Mouse (Mus musculus): ENCODE data around the gene Cisd1.

- TF ChIP-seq CTCF (IDR thresholded peaks at IDR 0.05; ENCODE audit: borderline replicate concordance, insufficient read depth, low read length), result no peak
- TF ChIP-seq POLR2A (IDR thresholded peaks at IDR 0.05; ENCODE audit: low read depth, low read length), result no peak
These were observed 11.9 kb downstream of the Cisd1 start for GRCm38 (mm10) chr10:71332859-71333258.
